Mouse (Mus musculus) embryo, embryonic 10.5 days (tissue): ENCODE data around the gene Slc12a8.

ENCODE experiments used
- DNase-seq: peaks from one replicate; pipeline ENCODE4 v3.0.0-alpha.2; 2015; ENCODE audit warnings: low spot score

Gene Slc12a8

GRCm38 (mm10) chr16:33583881-33584454 is 66.8 kb downstream of the Slc12a8 start:
- peak; percentile 41 for DNase-seq

- peak; percentile 84 for DNase-seq
Observed at GRCm38 (mm10) chr16:33584455-33585082, 67.4 kb downstream of the Slc12a8 start.

- no peak for DNase-seq
Observed at GRCm38 (mm10) chr16:33585083-33585460, 67.9 kb downstream of the Slc12a8 start.

- DNase-seq = no peak
Observed at GRCm38 (mm10) chr16:33587283-33588127, 70.4 kb downstream of the Slc12a8 start.

- no peak for DNase-seq
Observed at GRCm38 (mm10) chr16:33588845-33589244, 71.7 kb downstream of the Slc12a8 start.

GRCm38 (mm10) chr16:33590438-33590837 is 73.3 kb downstream of the Slc12a8 start:
- no peak for DNase-seq

GRCm38 (mm10) chr16:33591390-33592067 is 74.4 kb downstream of the Slc12a8 start:
- no peak for DNase-seq

GRCm38 (mm10) chr16:33592286-33592685 is 75.2 kb downstream of the Slc12a8 start:
- no peak for DNase-seq

- no peak for DNase-seq
Observed at GRCm38 (mm10) chr16:33593467-33593866, 76.3 kb downstream of the Slc12a8 start.

GRCm38 (mm10) chr16:33594037-33594771 is 77.1 kb downstream of the Slc12a8 start:
- DNase-seq = peak; percentile 86

- DNase-seq = no peak
Observed at GRCm38 (mm10) chr16:33595235-33595769, 78.2 kb downstream of the Slc12a8 start.

GRCm38 (mm10) chr16:33596213-33596612 is 79.1 kb downstream of the Slc12a8 start:
- DNase-seq = no peak

- no peak for DNase-seq
Observed at GRCm38 (mm10) chr16:33600216-33600615, 83.1 kb downstream of the Slc12a8 start.

GRCm38 (mm10) chr16:33601299-33601698 is 84.2 kb downstream of the Slc12a8 start:
- no peak for DNase-seq

- DNase-seq = peak; percentile 85
Observed at GRCm38 (mm10) chr16:33605647-33606596, 88.8 kb downstream of the Slc12a8 start.

GRCm38 (mm10) chr16:33606691-33607532 is 89.8 kb downstream of the Slc12a8 start:
- no peak for DNase-seq

GRCm38 (mm10) chr16:33609554-33609953 is 92.4 kb downstream of the Slc12a8 start:
- DNase-seq = no peak

- DNase-seq = no peak
Observed at GRCm38 (mm10) chr16:33610466-33610865, 93.3 kb downstream of the Slc12a8 start.

- DNase-seq = no peak
Observed at GRCm38 (mm10) chr16:33611291-33611690, 94.2 kb downstream of the Slc12a8 start.
